Mouse (Mus musculus) kidney, postnatal 0 days (tissue): ENCODE measurements around the gene Cfap43. TPM values are rescaled to one million over a fixed set of nuclear protein-coding genes. Genes with fewer than 3 reads are reported as not detected.

Source experiments
- ATAC-seq: fragments of 200-750 bp; cut with Nextera tagmentation; replicated peaks from 2 replicates; pipeline ENCODE4 v1.8.0; 2017; ENCODE audit warnings: low read depth, moderate number of reproducible peaks, moderate TSS enrichment, moderate library complexity; ENCODE audit not compliant: low FRiP score
- DNase-seq: peaks from one replicate; pipeline ENCODE4 v3.0.0-alpha.2; 2016; ENCODE audit warnings: low spot score
- H3K27ac ChIP-seq: fragments of 300-500 bp; sonication (generic); 2 replicates; pipeline ENCODE4 v1.5.1; 2014; ENCODE audit warnings: mild to moderate bottlenecking
- H3K27me3 ChIP-seq: fragments of 300-500 bp; sonication (generic); 2 replicates; pipeline ENCODE4 v1.6.1; 2014; ENCODE audit warnings: low read length, mixed read lengths; ENCODE audit not compliant: insufficient read depth
- H3K36me3 ChIP-seq: fragments of 300-500 bp; sonication (generic); 2 replicates; pipeline ENCODE4 v1.6.1; 2014; ENCODE audit warnings: low read length, mixed read lengths; ENCODE audit not compliant: insufficient read depth
- H3K4me1 ChIP-seq: fragments of 300-500 bp; sonication (generic); replicated peaks from 2 replicates; pipeline ENCODE4 v1.6.1; 2014; ENCODE audit warnings: antibody characterized with exemption, low read length, mixed read lengths; ENCODE audit not compliant: insufficient read depth
- H3K4me2 ChIP-seq: fragments of 300-500 bp; sonication (generic); 2 replicates; pipeline ENCODE4 v1.6.1; 2014; ENCODE audit warnings: mild to moderate bottlenecking, low read length, moderate library complexity, mixed read lengths
- H3K4me3 ChIP-seq: fragments of 300-500 bp; sonication (generic); replicated peaks from 2 replicates; pipeline ENCODE4 v1.5.1; 2014; ENCODE audit warnings: low read depth, low read length
- H3K9ac ChIP-seq: fragments of 300-500 bp; sonication (generic); 2 replicates; pipeline ENCODE4 v1.6.1; 2014; ENCODE audit warnings: low read depth, low read length
- H3K9me3 ChIP-seq: fragments of 300-500 bp; sonication (generic); replicated peaks from 2 replicates; pipeline ENCODE4 v1.6.1; 2016; ENCODE audit warnings: low read length, inconsistent platforms, mixed read lengths
- CTCF ChIP-seq: IDR thresholded peaks from 2 replicates; pipeline ENCODE4 v1.5.1; 2016; ENCODE audit warnings: antibody characterized with exemption, low read depth, mild to moderate bottlenecking, moderate library complexity
- WGBS: fragments of 180-500 bp; shearing (Covaris S2); extraction: QIAGEN DNeasy Blood & Tissue Kit; methylation state at CpG from one replicate; pipeline ENCODE4 v1.1.7; 2014; 5-methylcytosine and 5-hydroxymethylcytosine counted together
- polyA plus RNA-seq: library from polyadenylated mRNA; unstranded; fragments of >200 nt; fragmentation: Nextera tagmentation; extraction: Ambion mirVana; gene quantifications from 2 replicates; pipeline ENCODE4 v1.2.1, GENCODE M21; 2015

The Cfap43 gene
- polyA plus RNA-seq, 1 experiment from 2014 or later: 0.16 TPM

DNA sequence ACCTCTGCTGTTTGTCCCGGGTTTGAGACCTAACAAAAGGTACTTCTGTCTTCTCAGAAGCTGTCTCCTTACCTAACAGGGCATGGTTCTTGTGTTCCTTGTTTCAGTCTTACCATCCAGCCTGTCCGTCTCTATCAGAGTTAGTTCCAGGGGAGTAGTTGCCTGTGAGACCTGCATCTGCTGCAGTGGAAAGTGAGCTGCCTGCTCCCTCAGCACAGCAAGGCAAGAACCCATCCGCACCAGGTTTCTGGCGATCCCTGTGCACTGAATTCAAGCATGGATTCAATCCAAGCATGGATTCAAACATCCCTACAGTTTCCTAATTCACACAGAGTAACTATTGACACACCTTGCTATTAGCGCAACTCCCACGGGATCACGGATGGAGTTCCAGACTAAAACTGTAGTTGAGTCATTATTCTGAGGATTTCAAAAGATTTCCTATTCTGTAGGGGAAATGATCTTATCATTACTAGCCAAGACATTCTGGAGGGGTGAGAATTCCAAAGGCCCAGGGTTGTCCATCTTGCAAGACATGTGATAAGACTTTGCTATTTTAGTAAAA lies 48.9 kb downstream of the Cfap43 start:
- Histone ChIP-seq H3K9me3 (no peaks in the 10 kb centered on the region), H3K4me2 (no peak overlapping the region), H3K27me3 (no peaks in the 10 kb centered on the region), H3K27ac (no peak overlapping the region), H3K4me3 (no peak overlapping the region), H3K9ac (no peak overlapping the region), H3K4me1 (no peaks in the 10 kb centered on the region), H3K36me3 (no peaks in the 10 kb centered on the region)
- DNase-seq (no peak), ATAC-seq (no peak)
- 78% methylated on average over 7 of the region's 7 CpGs for WGBS
- no peak for TF ChIP-seq CTCF

DNA sequence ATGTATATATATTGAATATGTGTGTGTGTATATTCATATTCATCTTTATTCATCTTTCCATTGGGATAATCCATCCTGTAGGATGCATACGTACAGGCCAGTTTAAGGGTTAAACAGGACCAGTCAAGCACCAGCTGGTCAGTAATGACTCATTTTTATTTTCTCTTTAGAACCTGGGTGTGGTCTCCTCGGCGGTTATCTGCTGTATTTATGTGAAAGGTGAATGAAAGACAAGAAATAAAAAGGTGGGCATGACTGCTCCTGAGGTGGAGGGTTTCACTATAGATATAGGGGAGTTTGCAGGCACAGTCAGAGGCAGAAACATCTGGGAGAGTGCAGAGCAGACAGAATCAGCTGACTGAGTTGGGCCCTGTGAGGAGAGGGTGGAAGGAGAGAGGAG lies 49.6 kb downstream of the Cfap43 start:
- H3K27me3 ChIP-seq: no peaks in the 10 kb centered on the region
- H3K4me2 ChIP-seq: no peak overlapping the region
- no peaks in the 10 kb centered on the region for H3K4me1 ChIP-seq
- H3K36me3 ChIP-seq: no peaks in the 10 kb centered on the region
- no peak for DNase-seq
- no peak for TF ChIP-seq CTCF
- 34% methylated on average over 3 of the region's 3 CpGs for WGBS
- H3K4me3 ChIP-seq: no peak overlapping the region
- no peak overlapping the region for H3K9ac ChIP-seq
- no peak overlapping the region for H3K27ac ChIP-seq
- ATAC-seq: no peak
- no peaks in the 10 kb centered on the region for H3K9me3 ChIP-seq

DNA sequence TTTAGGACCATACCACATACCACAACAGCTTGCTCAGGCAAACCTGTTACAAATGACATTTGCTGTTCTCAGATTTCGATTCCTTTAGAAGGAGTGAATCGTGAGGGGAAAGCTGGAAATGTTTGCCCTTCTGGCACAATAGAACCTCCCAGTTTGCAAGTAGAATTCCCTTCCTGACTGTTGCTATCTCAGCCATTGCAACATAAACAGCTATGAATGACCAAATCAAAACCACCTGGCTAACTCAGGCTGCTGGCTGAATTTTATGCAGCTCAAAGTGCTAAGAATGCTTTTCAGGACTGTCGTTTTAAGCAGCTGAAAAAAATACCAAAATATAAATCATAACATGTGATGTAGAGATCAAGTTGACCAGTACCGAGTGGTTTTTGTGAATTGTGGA lies 50.1 kb downstream of the Cfap43 start:
- Histone ChIP-seq H3K4me3 (no peak overlapping the region), H3K4me1 (no peaks in the 10 kb centered on the region), H3K9ac (no peak overlapping the region), H3K27me3 (no peaks in the 10 kb centered on the region), H3K27ac (no peak overlapping the region), H3K4me2 (no peak overlapping the region), H3K9me3 (no peaks in the 10 kb centered on the region), H3K36me3 (no peaks in the 10 kb centered on the region)
- WGBS: 49% methylated on average over 4 of the region's 4 CpGs
- DNase-seq (no peak), ATAC-seq (no peak)
- TF ChIP-seq CTCF: no peak

DNA sequence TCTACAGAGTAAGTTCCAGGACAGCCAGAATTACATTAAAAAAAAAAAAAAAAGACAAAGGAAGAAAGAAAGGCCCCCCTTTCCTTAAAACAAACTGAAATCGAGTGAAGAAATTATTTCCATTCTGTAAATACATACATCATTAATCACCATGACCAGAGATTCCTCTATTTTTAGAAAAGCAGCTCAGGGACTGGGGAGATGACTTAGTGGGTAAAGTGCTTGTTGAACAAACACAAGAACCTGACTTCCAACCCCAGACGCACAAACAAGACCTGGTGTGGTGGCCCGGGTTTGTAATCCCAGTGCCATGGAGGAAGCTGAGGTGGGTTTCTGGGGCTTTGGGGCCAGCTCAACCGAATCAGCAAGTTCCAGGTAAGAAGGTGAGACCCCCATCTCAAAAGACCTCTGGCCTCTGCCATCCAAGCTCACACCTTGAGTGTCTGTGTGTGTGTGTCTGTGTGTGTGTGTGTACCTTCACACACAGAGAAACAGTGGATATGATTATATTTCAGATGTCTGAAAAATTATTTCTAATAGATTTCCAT lies 51.4 kb downstream of the Cfap43 start:
- H3K4me3 ChIP-seq: no peak overlapping the region
- no peak overlapping the region for H3K27ac ChIP-seq
- no peak overlapping the region for H3K4me2 ChIP-seq
- no peaks in the 10 kb centered on the region for H3K9me3 ChIP-seq
- no peaks in the 10 kb centered on the region for H3K36me3 ChIP-seq
- no peaks in the 10 kb centered on the region for H3K4me1 ChIP-seq
- no peak for TF ChIP-seq CTCF
- 67% methylated on average over 4 of the region's 4 CpGs for WGBS
- DNase-seq: no peak
- H3K27me3 ChIP-seq: no peaks in the 10 kb centered on the region
- no peak for ATAC-seq
- no peak overlapping the region for H3K9ac ChIP-seq

- no peaks in the 10 kb centered on the region for H3K4me1 ChIP-seq
- WGBS: under 1% methylated on average over 49 of the region's 49 CpGs
- ATAC-seq: peak; percentile 100
- no peaks in the 10 kb centered on the region for H3K9me3 ChIP-seq
- H3K4me3 ChIP-seq: peak within 1 kb of the TSS; percentile 55
- H3K9ac ChIP-seq: peak within 1 kb of the TSS; percentile 81
- H3K27me3 ChIP-seq: no peaks in the 10 kb centered on the region
- peak; percentile 62 for TF ChIP-seq CTCF
- H3K36me3 ChIP-seq: peaks cover 8% of the 10 kb centered on the region; the same call in 1 of the 2 replicates
- peak within 1 kb of the TSS; percentile 96 for H3K4me2 ChIP-seq
- peak; percentile 98 for DNase-seq
- peak within 1 kb of the TSS; percentile 86 for H3K27ac ChIP-seq
These were observed 53.6 kb downstream of the Cfap43 start, which contains the start of gene Gsto2 for GRCm38 (mm10) chr19:47865353-47865947. Gene Gsto2, plus strand, starts transcription at chr19:47865534.

DNA sequence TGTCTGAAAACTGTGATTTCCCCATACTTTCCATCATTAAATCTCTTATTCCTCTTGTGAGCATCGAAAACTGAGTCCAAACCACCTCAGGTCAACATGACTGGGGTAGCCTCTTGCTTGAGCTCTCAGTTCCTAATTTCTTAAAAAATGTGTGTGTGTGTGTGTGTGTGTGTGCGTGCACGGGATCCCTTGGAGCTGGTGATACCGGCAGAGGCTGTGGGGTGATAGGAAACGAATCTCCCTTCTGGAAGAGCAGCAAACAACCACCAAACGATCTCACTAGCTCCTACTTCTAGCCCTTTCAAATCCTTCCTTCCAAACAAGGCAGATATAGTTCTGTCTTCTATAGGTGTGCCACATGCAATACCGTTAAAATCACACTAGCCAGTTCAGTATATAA lies 54.4 kb downstream of the Cfap43 start:
- TF ChIP-seq CTCF: no peak
- peak overlapping the region; percentile 96 for H3K4me2 ChIP-seq
- no peaks in the 10 kb centered on the region for H3K9me3 ChIP-seq
- peak overlapping the region; percentile 55; the same call in 1 of the 2 replicates for H3K4me3 ChIP-seq
- H3K36me3 ChIP-seq: peaks cover 12% of the 10 kb centered on the region; the same call in 1 of the 2 replicates
- 83% methylated on average over 7 of the region's 7 CpGs for WGBS
- H3K9ac ChIP-seq: 0 out of 2 replicates have a peak overlapping the region, but pooled peaks have one; percentile 81
- H3K27me3 ChIP-seq: no peaks in the 10 kb centered on the region
- no peak overlapping the region; the same call in 1 of the 2 replicates for H3K27ac ChIP-seq
- DNase-seq (no peak), ATAC-seq (no peak)
- H3K4me1 ChIP-seq: no peaks in the 10 kb centered on the region
